Mouse (Mus musculus) cerebellum, adult 2 months (tissue): ENCODE results near the gene Ccdc27.

Source experiments
- CTCF ChIP-seq: fragments of 200-500 bp; IDR thresholded peaks from 2 replicates; pipeline ENCODE4 v1.5.1; 2011; ENCODE audit warnings: low read depth, mild to moderate bottlenecking, control low read depth, low read length, moderate library complexity, borderline replicate concordance; ENCODE audit not compliant: insufficient read depth
- POLR2A ChIP-seq: fragments of 200-500 bp; IDR thresholded peaks from 2 replicates; pipeline ENCODE4 v1.6.1; 2011; ENCODE audit warnings: low read length, control low read depth, borderline replicate concordance; ENCODE audit not compliant: insufficient read depth

- TF ChIP-seq POLR2A: no peak
- TF ChIP-seq CTCF: no peak
These were observed 31.4 kb downstream of the Ccdc27 start for GRCm38 (mm10) chr4:154010907-154011645.
